ENCODE assay signal across 8 mouse cellular contexts in the genomic region with DNA sequence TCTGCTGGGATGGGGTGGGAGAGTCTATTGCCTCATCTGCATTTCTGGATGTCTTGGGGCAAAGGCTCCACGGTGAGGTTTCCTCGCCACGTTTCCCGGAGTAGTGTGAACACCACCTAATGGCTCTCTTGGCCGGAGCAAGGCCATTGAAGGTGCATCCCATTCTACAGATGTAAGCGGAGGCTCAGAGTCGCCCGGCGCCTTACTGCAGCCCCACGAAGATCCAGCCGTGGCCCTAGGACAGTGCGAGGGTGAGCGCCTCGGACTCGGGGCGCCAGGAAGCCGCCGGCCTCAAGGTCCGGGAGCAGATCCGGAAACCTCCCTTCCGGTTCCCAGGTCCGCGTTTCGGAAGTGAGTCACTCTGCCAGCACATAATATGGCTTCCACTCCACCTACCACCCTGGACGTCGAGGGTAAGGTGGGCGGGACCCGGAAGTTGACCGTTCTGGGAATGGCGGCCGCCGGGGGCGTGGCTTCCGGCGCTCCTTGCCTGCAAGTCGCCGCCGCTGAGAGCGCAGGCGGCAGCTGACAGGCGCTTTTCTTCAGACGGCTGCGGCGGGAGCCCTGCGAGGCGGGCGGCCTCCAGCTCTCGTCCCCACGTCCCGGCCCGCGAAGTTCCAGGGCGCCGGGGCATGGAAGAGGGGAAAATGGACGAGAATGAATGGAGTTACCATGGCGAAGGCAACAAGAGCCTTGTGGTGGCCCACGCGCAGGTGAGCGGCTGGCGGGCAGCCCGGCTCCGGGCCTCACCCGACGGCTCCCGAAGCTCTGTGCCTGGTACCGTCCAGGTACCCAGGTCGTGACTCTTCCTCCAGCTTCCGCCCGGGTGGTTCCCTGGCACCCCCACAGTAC. TPM values are rescaled to one million over a fixed set of nuclear protein-coding genes. Genes with fewer than 3 reads are reported as not detected.
DNase-seq lines count a peak whose midpoint lies in the region; ATAC-seq lines count a peak whose summit lies in the region.

Gene Ippk (plus strand): TSS at position 496 of the 852 bp plus-strand sequence.

- no peaks in the 10 kb centered on the region for H3K27me3 ChIP-seq in hindbrain, embryonic 16.5 days (replicated peaks; ENCODE audit: control insufficient read depth, insufficient read depth, low read length)

- H3K4me2 ChIP-seq in hindbrain, embryonic 16.5 days (ENCODE audit: low read length) = peak within 1 kb of the TSS; percentile 97

- peak within 1 kb of the TSS; percentile 76 for H3K4me3 ChIP-seq in hindbrain, embryonic 16.5 days (ENCODE audit: low read length)
- peak within 1 kb of the TSS; percentile 69 for H3K4me3 ChIP-seq in macrophage (ENCODE audit: inconsistent target)

- H3K9ac ChIP-seq in hindbrain, embryonic 16.5 days (ENCODE audit: low read depth, low read length) = peak within 1 kb of the TSS; percentile 81

- H3K9me3 ChIP-seq in hindbrain, embryonic 16.5 days (ENCODE audit: control insufficient read depth, low read length) = no peaks in the 10 kb centered on the region

- no peaks in the 10 kb centered on the region for H3K36me3 ChIP-seq in hindbrain, embryonic 16.5 days (ENCODE audit: control insufficient read depth, insufficient read depth, low read length)
- no peaks in the 10 kb centered on the region for H3K36me3 ChIP-seq in macrophage (ENCODE audit: inconsistent target)

- DNase-seq in WW6 (ENCODE audit: low read depth, low spot score) = peak; percentile 94
- peak; percentile 91 to 97 for DNase-seq in cerebellum, postnatal 4 days (ENCODE audit: low spot score in 2 of 2)
- peak; percentile 97 for DNase-seq in gastrocnemius, adult 18-20 months (ENCODE audit: low spot score)
- peak; percentile 98 to 99 for DNase-seq in left cerebral cortex, adult 18-20 months (ENCODE audit: low spot score in 2 of 2)
- peak; percentile 99 for DNase-seq in right cerebral cortex, adult 18-20 months
- DNase-seq in urinary bladder, postnatal 10 days (ENCODE audit: low spot score) = peak; percentile 88

- peak; percentile 99 for ATAC-seq in hindbrain, embryonic 16.5 days

- H3K27ac ChIP-seq in hindbrain, embryonic 16.5 days (ENCODE audit: low read depth, low read length) = peak within 1 kb of the TSS; percentile 80
- peak within 1 kb of the TSS; percentile 61 for H3K27ac ChIP-seq in macrophage

- peaks cover 47% of the 10 kb centered on the region for H3K79me2 ChIP-seq in macrophage (ENCODE audit: inconsistent target)

- under 1% methylated on average over 68 of the region's 69 CpGs for WGBS in hindbrain, embryonic 16.5 days
- WGBS in macrophage (ENCODE audit: missing documents) = under 1% methylated on average over 69 of the region's 69 CpGs

- peaks cover 18% of the 10 kb centered on the region for H3K4me1 ChIP-seq in hindbrain, embryonic 16.5 days (ENCODE audit: control insufficient read depth, insufficient read depth, low read depth, low read length)

RNA-seq across cellular contexts. Expression of gene Ippk, which starts in this region (rescaled TPM):
- 1 to 10 TPM; 5.9 to 6.6 TPM for total RNA-seq in gastrocnemius, adult 18-20 months (2021)
- 13.6 and 14.3 TPM in 2 replicates for polyA plus RNA-seq in hindbrain, embryonic 16.5 days (2015; fragmentation: Nextera tagmentation; extraction: Ambion mirVana)
- 10 to 100 TPM; 14.5 to 18.4 TPM for total RNA-seq in left cerebral cortex, adult 18-20 months (2021)
- total RNA-seq in macrophage (2018; cell fraction: chromatin; rRNA removed) = 10 to 100 TPM in 3 of 26 experiments, 1 to 10 TPM in 23; 2.1 to 12.7 (median 7.1) TPM
- total RNA-seq in macrophage (2018; cell fraction: cytosol; rRNA removed) = 1 to 10 TPM; 3.5 to 5.8 (median 4.8) TPM
- total RNA-seq in macrophage (2018; cell fraction: nucleus; rRNA removed) = 10 to 100 TPM in 1 of 26 experiments, 1 to 10 TPM in 25; 2.5 to 13.3 (median 4.6) TPM
- polyA plus RNA-seq in macrophage (2018) = 3.2 to 6.3 TPM (median 3.4 TPM) in 3 replicates

Comparison
In these comparisons a context has a peak if more than half of its experiments do, and no peak if none do; other contexts are left out.
1. Peak in every context shown above with its lines: DNase-seq, ATAC-seq, H3K4me3 ChIP-seq and H3K27ac ChIP-seq.